Mouse (Mus musculus): Measurements from ENCODE around the gene Gm20388. TPM values are rescaled to one million over a fixed set of nuclear protein-coding genes. Genes with fewer than 3 reads are reported as not detected.

Gm20388 gene
- polyA plus RNA-seq, 1 experiment from 2014 or later: not detected

GRCm38 (mm10) chr8:122433269-122433905 is 2522.7 kb downstream of the Gm20388 start:
- no peaks in the 10 kb centered on the region for H3K27me3 ChIP-seq
- no peak overlapping the region for H3K9ac ChIP-seq (replicated peaks)
- peaks cover 11% of the 10 kb centered on the region for H3K4me1 ChIP-seq
- ATAC-seq (replicated peaks): peak; percentile 32
- H3K36me3 ChIP-seq: peaks cover 34% of the 10 kb centered on the region
- no peak overlapping the region for H3K4me3 ChIP-seq
- 66% methylated on average over 11 of the region's 11 CpGs for WGBS
- no peak overlapping the region for H3K4me2 ChIP-seq (replicated peaks)
- no peak overlapping the region for H3K27ac ChIP-seq (replicated peaks)
- no peaks in the 10 kb centered on the region for H3K9me3 ChIP-seq

DNA sequence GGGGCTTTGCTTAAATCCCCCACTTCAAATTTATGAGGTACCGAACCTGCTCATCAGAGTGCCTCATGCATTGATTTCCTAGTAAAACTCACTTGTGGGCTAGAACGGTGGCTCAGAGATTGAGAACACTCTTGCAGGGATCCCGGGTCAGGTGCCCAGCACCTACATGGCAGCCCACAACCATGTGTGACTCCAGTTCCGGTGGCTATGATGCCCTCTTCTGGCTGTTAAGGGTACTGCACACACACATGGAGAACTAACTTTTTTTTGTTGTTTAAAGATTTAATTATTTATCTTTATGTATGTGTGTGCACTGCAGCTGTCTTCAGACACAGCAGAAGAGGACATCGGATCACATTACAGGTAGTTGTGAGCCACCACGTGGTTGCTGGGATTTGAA is 2524.7 kb downstream of the Gm20388 start:
- H3K36me3 ChIP-seq: peaks cover 38% of the 10 kb centered on the region
- ATAC-seq (replicated peaks): no peak
- 89% methylated on average over 6 of the region's 6 CpGs for WGBS

GRCm38 (mm10) chr8:122436146-122436545 is 2525.5 kb downstream of the Gm20388 start:
- H3K27me3 ChIP-seq: no peaks in the 10 kb centered on the region
- H3K4me3 ChIP-seq: no peak overlapping the region
- peaks cover 38% of the 10 kb centered on the region for H3K36me3 ChIP-seq
- WGBS: 96% methylated on average over 9 of the region's 9 CpGs
- H3K4me2 ChIP-seq (replicated peaks): no peak overlapping the region
- H3K4me1 ChIP-seq: peaks cover 11% of the 10 kb centered on the region
- H3K27ac ChIP-seq (replicated peaks): no peak overlapping the region
- ATAC-seq (replicated peaks): no peak
- H3K9ac ChIP-seq (replicated peaks): no peak overlapping the region
- H3K9me3 ChIP-seq: no peaks in the 10 kb centered on the region

More for the DNA sequence above, 2524.7 kb downstream of the Gm20388 start:
- Histone ChIP-seq H3K4me3 (no peak overlapping the region), H3K27ac (replicated peaks) (no peak overlapping the region), H3K4me1 (peaks cover 11% of the 10 kb centered on the region), H3K4me2 (replicated peaks) (no peak overlapping the region), H3K27me3 (no peaks in the 10 kb centered on the region), H3K9ac (replicated peaks) (no peak overlapping the region), H3K9me3 (no peaks in the 10 kb centered on the region)

- peaks cover 38% of the 10 kb centered on the region for H3K36me3 ChIP-seq
- ATAC-seq (replicated peaks): no peak
Measured at GRCm38 (mm10) chr8:122436586-122437125, 2526.0 kb downstream of the Gm20388 start.

GRCm38 (mm10) chr8:122437708-122438331 is 2527.2 kb downstream of the Gm20388 start:
- no peak for ATAC-seq (replicated peaks)
- Histone ChIP-seq H3K27me3 (no peaks in the 10 kb centered on the region), H3K4me2 (replicated peaks) (no peak overlapping the region), H3K9me3 (no peaks in the 10 kb centered on the region), H3K9ac (replicated peaks) (no peak overlapping the region), H3K4me3 (no peak overlapping the region), H3K4me1 (peaks cover 13% of the 10 kb centered on the region), H3K27ac (replicated peaks) (no peak overlapping the region), H3K36me3 (peaks cover 38% of the 10 kb centered on the region)
- 92% methylated on average over 13 of the region's 13 CpGs for WGBS

More at GRCm38 (mm10) chr8:122436586-122437125, 2526.0 kb downstream of the Gm20388 start:
- no peak overlapping the region for H3K4me2 ChIP-seq (replicated peaks)
- WGBS: 89% methylated on average over 20 of the region's 20 CpGs
- no peaks in the 10 kb centered on the region for H3K27me3 ChIP-seq
- no peak overlapping the region for H3K4me3 ChIP-seq
- peaks cover 11% of the 10 kb centered on the region for H3K4me1 ChIP-seq
- H3K9me3 ChIP-seq: no peaks in the 10 kb centered on the region
- no peak overlapping the region for H3K27ac ChIP-seq (replicated peaks)
- H3K9ac ChIP-seq (replicated peaks): no peak overlapping the region

DNA sequence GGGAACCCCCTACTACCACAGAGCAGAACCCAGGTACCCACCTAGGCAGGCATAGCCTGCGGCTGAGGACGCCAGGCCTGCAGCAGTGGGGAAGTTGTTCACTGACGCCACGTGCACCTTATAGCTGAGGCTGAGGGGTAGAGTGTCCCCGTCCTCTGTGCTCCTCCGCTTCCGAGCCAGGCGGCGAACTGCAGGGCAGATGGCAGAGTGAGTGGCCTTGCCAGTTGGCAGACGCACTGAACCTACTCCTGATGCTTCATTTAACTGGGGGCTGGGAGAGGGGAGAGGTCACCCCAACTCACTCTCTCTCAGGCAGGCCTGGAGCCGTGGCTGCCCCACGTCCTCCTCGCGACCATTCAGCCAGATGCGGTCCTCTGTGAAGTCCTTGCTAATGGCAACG is 2528.7 kb downstream of the Gm20388 start:
- no peak overlapping the region for H3K27ac ChIP-seq (replicated peaks)
- H3K36me3 ChIP-seq: peaks cover 33% of the 10 kb centered on the region
- H3K4me2 ChIP-seq (replicated peaks): no peak overlapping the region
- no peak overlapping the region for H3K4me3 ChIP-seq
- WGBS: 89% methylated on average over 16 of the region's 16 CpGs
- H3K4me1 ChIP-seq: peaks cover 12% of the 10 kb centered on the region
- no peaks in the 10 kb centered on the region for H3K27me3 ChIP-seq
- no peaks in the 10 kb centered on the region for H3K9me3 ChIP-seq
- no peak for ATAC-seq (replicated peaks)
- no peak overlapping the region for H3K9ac ChIP-seq (replicated peaks)

DNA sequence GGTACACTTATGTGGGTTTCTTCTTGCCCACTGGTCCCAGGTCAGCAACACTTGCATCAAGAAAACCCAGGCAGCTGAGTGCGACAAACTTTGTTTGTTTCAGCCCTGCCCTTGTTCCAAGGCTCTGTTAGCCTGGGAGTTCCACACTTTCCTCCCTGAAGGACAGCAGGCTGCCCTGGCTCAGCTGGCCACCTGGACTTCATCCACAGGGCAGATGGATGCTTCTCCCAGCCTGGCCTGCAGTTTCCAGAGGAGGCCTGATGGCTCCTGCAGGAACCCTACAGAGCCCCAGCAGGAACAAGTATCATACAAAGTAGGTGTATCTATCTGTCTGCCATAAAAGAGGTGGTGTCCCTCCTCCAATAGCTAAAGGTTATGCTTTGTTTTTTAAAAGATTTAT is 2530.7 kb downstream of the Gm20388 start:
- no peaks in the 10 kb centered on the region for H3K9me3 ChIP-seq
- no peak overlapping the region for H3K27ac ChIP-seq (replicated peaks)
- H3K36me3 ChIP-seq: peaks cover 18% of the 10 kb centered on the region
- no peak overlapping the region for H3K9ac ChIP-seq (replicated peaks)
- no peak overlapping the region for H3K4me3 ChIP-seq
- H3K4me2 ChIP-seq (replicated peaks): no peak overlapping the region
- peaks cover 28% of the 10 kb centered on the region for H3K4me1 ChIP-seq
- 100% methylated on average over 1 of the region's 1 CpGs for WGBS
- H3K27me3 ChIP-seq: no peaks in the 10 kb centered on the region
- no peak for ATAC-seq (replicated peaks)

DNA sequence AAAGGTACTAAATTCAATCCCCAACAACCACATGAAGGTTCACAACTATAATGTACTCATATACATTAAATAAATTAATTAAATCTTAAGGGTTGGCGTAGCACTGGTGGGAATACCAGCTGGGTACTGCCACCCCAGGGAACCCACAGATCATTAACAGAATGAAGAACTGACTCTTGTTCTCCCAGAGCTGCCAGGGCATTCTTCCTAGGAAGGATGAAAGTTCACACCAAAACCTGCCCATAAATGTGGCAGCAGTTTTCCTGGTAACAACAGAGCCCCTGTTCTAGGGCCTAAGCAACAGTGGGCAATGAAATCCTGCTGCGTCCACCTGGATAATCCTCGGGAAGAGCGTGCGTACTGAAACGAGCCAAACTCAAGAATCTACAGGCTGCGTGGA is 2531.7 kb downstream of the Gm20388 start:
- Histone ChIP-seq H3K4me2 (replicated peaks) (peak overlapping the region; percentile 86), H3K9ac (replicated peaks) (peak overlapping the region; percentile 69), H3K36me3 (peaks cover 7% of the 10 kb centered on the region; the same call in 1 of the 2 replicates), H3K27me3 (no peaks in the 10 kb centered on the region), H3K9me3 (no peaks in the 10 kb centered on the region), H3K4me3 (peak overlapping the region; percentile 64), H3K4me1 (peaks cover 28% of the 10 kb centered on the region), H3K27ac (replicated peaks) (no peak overlapping the region)
- 16% methylated on average over 7 of the region's 7 CpGs for WGBS
- no peak for ATAC-seq (replicated peaks)

DNA sequence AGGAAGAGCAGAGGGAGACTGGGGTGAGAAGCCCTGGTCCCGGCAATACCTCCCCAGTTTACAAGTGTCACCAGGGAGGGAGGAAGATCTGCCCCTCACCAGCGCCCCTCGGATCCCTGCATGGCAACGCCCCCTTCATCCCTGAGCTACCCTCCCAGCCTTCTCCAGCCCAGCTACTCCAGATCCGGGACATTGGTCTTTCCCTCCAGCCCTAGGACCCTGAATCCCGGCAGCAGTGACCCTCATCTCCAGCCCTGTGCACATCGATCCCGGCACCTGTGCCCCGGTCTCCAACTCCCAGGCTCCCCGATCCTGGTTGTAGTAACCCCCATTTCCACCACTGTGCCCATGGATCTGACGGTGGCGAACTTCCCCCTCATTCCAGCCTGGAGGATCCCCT is 2532.1 kb downstream of the Gm20388 start:
- Histone ChIP-seq H3K27ac (replicated peaks) (peak overlapping the region; percentile 82), H3K4me1 (peaks cover 28% of the 10 kb centered on the region), H3K4me2 (replicated peaks) (peak overlapping the region; percentile 86), H3K27me3 (no peaks in the 10 kb centered on the region), H3K9ac (replicated peaks) (peak overlapping the region; percentile 69), H3K9me3 (no peaks in the 10 kb centered on the region), H3K36me3 (peaks cover 7% of the 10 kb centered on the region; the same call in 1 of the 2 replicates), H3K4me3 (peak overlapping the region; percentile 64)
- WGBS: under 1% methylated on average over 12 of the region's 12 CpGs
- no peak for ATAC-seq (replicated peaks)

- Histone ChIP-seq H3K27ac (replicated peaks) (peak within 1 kb of the TSS; percentile 98), H3K4me3 (peak within 1 kb of the TSS; percentile 64), H3K4me1 (peaks cover 28% of the 10 kb centered on the region), H3K9ac (replicated peaks) (peak within 1 kb of the TSS; percentile 84), H3K36me3 (peaks cover 4% of the 10 kb centered on the region; the same call in 1 of the 2 replicates), H3K9me3 (no peaks in the 10 kb centered on the region), H3K27me3 (no peaks in the 10 kb centered on the region), H3K4me2 (replicated peaks) (peak within 1 kb of the TSS; percentile 86)
- WGBS: under 1% methylated on average over 47 of the region's 47 CpGs
- peak; percentile 99 for ATAC-seq (replicated peaks)
Measured at GRCm38 (mm10) chr8:122443262-122444006, 2532.8 kb downstream of the Gm20388 start, which contains the start of gene Mvd. Mvd (minus strand) TSS chr8:122443422.

GRCm38 (mm10) chr8:122444058-122444748 is 2533.6 kb downstream of the Gm20388 start:
- Histone ChIP-seq H3K9me3 (no peaks in the 10 kb centered on the region), H3K27ac (replicated peaks) (peak overlapping the region; percentile 98), H3K27me3 (no peaks in the 10 kb centered on the region)

More at GRCm38 (mm10) chr8:122444058-122444748, 2533.6 kb downstream of the Gm20388 start:
- Histone ChIP-seq H3K36me3 (peaks cover 2% of the 10 kb centered on the region; the same call in 1 of the 2 replicates), H3K4me3 (peak overlapping the region; percentile 64), H3K4me2 (replicated peaks) (peak overlapping the region; percentile 60), H3K9ac (replicated peaks) (peak overlapping the region; percentile 84), H3K4me1 (peaks cover 28% of the 10 kb centered on the region)
- WGBS: 2% methylated on average over 19 of the region's 19 CpGs
- ATAC-seq (replicated peaks): peak; percentile 66

Data from forebrain, embryonic 15.5 days (tissue).